Mouse (Mus musculus) CD4-positive, CD25-positive, alpha-beta regulatory T cell, adult 4 months (primary cell): ENCODE data around the gene Cyp4f18. TPM values are rescaled to one million over a fixed set of nuclear protein-coding genes. Genes with fewer than 3 reads are reported as not detected.

Experiments
- polyA plus RNA-seq, 2 experiments: library from polyadenylated mRNA; unstranded; fragments of 100-300 nt; shearing (Covaris generic); gene quantifications; one replicate each; pipeline ENCODE4 v1.2.1; 2017

The Cyp4f18 gene
- polyA plus RNA-seq, 2 experiments from 2014 or later: 0.38 to 6.6 TPM

Other genes starting within 250 kb of the Cyp4f18 start
- gene Zfp709, start 127.6 kb downstream of the Cyp4f18 start, polyA plus RNA-seq: 1 to 10 TPM; 4.8 to 5.3 TPM
- 1 to 10 TPM; 8.2 to 9.4 TPM for gene Zfp882, start 101.0 kb downstream of the Cyp4f18 start, polyA plus RNA-seq
- 10 to 100 TPM; 19.4 to 25.4 TPM for gene Zfp617, start 101.0 kb downstream of the Cyp4f18 start, polyA plus RNA-seq
- gene Zfp961, start 58.6 kb downstream of the Cyp4f18 start, polyA plus RNA-seq: 10 to 100 TPM; 24.5 to 27.3 TPM
- gene Olfr372, start 31.6 kb upstream of the Cyp4f18 start, polyA plus RNA-seq: under 1 TPM; 0.22 to 0.52 TPM
- gene Olfr373, start 73.6 kb upstream of the Cyp4f18 start, polyA plus RNA-seq: under 1 TPM; 0.42 to 0.78 TPM
- gene Olfr374, start 97.4 kb upstream of the Cyp4f18 start, polyA plus RNA-seq: under 1 TPM in 1 of 2 experiments, not detected in 1; 0.17 TPM
- 100 to 1,000 TPM; 231 to 239 TPM for gene Tpm4, start 125.3 kb upstream of the Cyp4f18 start, polyA plus RNA-seq
- gene Rab8a, start 151.6 kb upstream of the Cyp4f18 start, polyA plus RNA-seq: 100 to 1,000 TPM; 189 to 208 TPM
- 10 to 100 TPM; 32.1 to 38.1 TPM for gene Hsh2d, start 180.0 kb upstream of the Cyp4f18 start, polyA plus RNA-seq
- gene Cib3, start 203.2 kb upstream of the Cyp4f18 start, polyA plus RNA-seq: under 1 TPM in 1 of 2 experiments, not detected in 1; 0.46 TPM
- gene Gm11034, start 204.0 kb upstream of the Cyp4f18 start, polyA plus RNA-seq: not detected
- gene Fam32a, start 210.1 kb upstream of the Cyp4f18 start, polyA plus RNA-seq: 100 to 1,000 TPM; 102 to 130 TPM
- gene Ap1m1, start 230.4 kb upstream of the Cyp4f18 start, polyA plus RNA-seq: 100 to 1,000 TPM; 128 to 173 TPM